Mouse (Mus musculus): ENCODE results near the gene Sergef. TPM values are rescaled to one million over a fixed set of nuclear protein-coding genes. Genes with fewer than 3 reads are reported as not detected.

Sergef gene
- total RNA-seq, 2 experiments from 2014 or later: 21.9 to 22.1 TPM

DNA sequence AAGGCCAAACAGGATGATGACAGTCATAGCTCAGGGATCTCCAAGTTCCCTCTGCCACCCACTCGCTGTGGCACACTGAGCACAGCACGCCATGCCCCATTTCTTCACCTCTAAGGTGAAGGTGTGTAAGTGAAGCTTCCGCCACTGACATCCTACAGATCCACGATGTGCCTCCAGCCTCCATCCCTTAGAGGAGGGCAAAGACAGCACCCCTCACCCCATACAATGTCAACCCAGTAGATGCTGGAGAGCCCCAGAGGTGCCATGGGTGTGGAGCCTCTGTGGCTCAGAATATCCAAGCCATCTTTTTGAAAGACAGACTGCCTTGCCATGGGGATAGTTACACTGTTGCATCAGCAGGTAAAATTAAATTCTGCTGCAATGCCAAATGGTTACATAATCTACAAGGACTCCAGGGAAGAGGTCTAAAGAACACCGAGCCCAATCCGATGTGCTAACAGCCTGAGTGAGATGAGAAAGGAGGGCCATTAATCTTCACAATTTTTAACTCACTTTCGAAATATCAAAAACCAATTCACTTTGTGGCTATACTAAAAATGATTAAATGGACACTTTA, 23.1 kb downstream of the Sergef start:
- DNase-seq: no peak

DNA sequence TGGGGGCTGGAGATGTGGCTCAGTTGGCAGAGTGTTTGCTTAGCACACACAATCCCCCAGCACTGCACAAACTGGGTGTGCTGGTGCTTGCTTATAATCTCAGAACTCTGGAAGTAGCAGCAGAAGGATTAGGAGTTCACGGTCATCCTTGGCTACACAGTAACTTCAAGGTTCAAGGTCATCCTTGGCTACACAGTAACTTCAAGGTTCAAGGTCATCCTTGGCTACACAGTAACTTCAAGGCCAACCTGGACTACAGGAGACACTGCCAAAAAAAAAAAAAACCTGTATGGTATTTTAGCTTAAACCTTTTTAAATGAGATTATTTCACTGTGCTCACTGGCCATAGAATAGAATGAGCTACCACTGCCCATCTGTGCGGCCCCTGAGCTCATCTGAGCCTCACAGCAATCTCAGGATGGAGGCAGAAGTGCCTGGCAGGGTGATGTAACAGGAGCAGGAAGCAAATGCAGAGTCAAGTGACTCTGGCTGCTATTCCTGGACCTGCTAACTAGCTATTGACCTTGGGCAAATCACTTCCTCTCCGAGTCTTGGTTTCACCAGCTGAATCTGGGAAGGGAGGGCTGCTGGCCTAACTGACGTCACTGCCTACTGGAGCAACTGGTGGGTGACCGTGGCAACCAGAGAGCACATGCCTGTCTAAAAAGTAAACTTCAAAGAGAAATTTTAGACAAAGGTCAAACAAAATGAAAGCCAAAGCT, 24.2 kb downstream of the Sergef start:
- DNase-seq: peak; percentile 80 to 86

DNA sequence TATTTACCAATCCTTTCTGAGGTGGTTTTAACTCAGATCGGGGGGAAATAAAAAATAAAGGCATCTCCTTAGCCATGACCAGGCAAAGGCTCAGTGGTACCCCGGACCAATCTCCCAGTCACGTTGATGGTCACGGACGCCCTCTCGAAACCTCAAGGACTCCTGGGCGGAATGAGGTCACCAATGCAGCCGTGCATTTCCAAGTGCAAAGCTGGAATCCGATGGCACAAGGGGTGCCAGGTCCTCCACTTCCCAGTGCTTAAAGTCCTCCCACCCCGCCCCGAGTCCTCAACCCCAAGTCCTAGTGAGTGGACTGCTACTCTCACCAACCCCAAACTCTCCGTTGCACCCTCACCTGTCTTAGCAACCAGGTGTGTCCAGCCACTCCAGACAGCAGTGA, 25.3 kb downstream of the Sergef start:
- peak; percentile 63 to 64 for DNase-seq

DNA sequence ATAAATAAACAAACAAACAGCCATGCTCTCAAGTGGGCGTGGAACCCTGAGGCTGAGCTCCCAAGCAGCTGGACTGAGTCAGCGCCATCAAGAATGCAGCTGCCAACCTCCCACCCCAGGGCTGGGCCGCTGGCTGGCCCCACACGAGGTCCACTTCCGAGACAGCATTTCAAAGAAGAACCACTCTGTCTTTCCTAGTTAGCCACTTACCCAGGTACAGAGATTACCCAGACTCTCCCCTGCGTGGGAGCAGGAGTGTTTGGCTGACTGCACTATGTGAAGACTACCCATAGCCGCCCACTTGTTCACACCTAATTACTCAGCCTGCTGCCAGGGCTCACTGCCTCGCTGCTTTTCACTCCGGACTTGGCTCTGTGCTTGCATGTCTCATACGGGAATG, 26.5 kb downstream of the Sergef start:
- peak; percentile 48 to 55 for DNase-seq

DNA sequence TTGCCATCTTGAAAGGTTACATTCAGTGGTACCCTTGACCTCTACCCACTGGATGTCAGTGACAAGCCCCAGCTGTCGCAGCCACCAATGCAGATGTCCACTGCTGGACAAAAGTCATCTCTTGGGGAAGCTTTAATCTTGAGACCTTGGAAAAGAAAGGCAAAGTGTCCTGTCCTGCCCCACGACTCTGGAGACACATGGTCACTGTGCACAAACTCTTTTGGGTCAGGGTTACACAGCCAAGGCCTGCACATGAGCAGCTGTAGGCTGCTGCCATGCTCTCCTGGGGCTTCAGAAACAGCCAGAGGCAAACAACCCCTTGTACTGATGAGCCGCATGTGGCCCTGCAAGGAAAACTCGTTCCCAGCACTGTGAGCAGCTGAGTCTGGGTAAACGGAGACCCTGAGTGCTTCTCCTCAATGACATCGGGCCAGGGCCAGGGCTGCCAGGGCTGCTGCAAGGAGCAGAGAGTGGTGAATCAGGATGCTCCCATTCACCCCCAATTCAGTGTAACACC, 27.1 kb downstream of the Sergef start:
- DNase-seq: peak; percentile 46 to 53

DNA sequence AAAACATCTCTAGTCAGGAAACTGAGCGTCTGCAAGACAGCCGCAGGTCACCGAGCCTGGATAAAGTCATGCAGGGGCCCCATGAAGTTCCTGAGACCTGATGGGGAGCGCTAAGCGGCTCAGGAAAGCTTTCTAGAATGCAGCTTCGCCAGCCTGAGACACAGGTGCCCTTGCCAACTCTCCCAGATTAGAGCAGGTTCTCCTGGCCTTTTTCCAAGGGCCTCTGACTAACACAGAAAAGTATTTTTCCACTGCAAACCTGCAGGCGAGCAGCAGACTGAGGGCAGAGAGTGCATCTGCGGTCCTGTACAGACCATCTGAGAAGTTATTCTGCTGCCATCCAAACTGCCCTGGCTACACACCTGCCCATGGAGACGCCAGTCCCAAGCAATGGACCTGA, 27.6 kb downstream of the Sergef start:
- DNase-seq: peak; percentile 60 to 78

DNA sequence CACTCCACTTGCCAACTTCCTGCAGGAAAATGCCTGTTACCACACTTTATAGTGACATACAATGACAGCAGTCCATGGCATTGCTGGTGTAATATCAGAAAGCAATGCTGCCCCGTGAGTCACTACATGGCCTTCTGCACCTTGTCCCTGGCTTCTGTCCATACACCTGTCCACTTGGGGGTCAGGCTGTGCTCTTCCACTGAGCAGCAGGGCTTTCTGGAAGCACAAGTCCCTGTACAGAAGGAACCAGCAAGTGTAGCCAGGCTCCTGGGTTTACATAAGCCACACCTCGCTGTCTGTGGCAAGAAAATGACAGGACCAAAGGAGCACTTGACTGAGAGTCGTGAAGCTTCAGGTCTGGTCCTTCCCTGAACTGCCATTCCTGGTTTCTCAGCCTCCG, 30.3 kb downstream of the Sergef start:
- DNase-seq: no peak

DNA sequence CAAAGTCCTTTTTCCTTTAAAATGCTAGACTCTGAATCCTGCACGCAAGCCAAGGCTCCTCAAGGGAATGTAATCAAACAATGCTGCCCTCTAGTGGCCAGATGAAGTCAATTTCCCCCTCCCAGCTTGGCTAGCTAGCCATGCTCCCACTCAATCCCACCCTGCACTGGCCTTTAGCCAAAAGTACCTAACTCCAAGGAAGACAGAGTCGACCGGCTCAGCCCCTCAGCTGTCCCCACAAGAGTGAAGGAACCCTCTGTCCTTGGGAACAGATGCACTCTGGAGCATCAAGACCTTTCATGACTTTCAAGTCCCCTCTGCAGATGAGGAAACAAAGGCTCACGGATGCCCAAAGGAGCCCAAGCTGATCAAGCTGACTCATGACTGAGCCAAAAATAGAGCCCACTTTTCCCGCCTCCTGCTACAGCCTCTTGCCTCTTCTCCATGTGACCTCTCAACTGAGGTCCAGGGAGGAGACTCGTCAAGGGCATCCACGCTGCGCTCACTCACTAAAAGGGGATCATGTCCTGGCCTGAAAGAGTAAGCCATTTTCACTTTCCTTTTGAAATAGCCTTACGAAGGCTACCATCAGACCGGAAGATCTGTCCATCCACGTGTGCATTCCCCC, 32.1 kb downstream of the Sergef start:
- DNase-seq: peak; percentile 45 to 66

DNA sequence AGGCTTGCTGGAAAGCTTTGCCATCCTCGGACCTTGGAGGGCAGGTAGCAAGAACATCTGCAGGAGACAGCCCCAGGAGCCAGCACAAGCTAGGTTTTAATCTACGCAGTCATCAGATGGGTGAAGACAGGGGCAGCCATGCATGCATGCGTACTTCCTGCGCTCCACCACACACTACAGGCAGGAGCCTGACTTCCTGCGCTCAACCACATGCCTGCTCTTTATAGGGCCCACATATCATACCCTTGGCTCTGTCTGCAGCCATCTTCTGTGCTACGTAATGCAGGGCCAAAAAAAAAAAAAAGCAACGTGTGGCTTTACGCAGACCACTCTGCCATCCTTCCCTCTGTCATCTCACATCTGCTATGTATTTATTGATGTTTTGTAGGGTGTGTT, 32.6 kb downstream of the Sergef start:
- DNase-seq: no peak

DNA sequence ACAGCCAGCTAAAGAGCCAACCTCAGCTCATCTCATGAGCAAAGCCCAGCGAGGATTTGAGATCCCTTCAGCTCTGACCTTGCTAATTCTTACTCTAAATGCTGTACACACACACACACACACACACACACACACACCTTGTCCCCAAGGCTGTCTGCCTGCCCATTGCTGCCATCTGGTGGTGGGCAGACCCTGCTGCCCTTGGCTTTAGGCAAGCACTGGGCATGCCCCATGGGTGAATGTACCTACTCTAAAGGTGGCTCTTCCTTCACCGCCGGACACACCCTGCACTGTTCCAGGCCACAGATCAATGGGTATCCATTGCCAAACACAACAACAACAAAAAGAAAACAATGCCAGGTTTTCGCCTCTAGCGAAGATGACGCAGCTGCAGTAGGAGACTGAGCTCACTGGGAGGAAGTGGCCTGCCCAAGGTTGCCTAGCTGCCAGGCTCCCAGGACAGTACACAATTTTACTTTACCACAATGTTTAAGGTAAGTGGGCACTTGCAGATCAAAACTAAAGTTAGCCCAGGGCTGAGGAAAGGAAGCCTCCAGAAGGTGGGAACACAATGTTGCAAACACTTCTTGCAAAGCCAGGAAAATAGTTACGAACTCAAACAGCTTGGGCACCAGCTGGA, 33.1 kb downstream of the Sergef start:
- DNase-seq: peak; percentile 80 to 87

DNA sequence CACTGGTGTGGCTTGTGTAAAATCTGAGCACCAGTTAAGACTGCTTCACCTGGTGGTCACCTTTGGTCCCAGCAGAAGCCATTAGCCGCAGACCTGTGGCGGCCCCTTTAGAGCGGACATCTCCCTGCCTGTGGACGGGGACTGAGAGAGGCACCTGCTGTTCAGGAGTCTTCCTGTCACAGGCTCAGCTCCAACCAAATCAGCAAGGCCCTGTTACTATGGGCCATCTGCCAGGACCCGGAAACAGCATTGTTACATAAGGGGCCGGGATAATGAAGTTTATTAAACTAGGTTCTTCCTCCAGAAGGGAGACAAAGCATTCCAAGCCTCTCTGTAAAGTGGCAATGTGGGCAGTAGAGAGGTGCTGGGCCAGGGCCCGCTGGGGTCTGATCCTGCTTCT, 36.6 kb downstream of the Sergef start:
- peak; percentile 28 to 37 for DNase-seq

DNA sequence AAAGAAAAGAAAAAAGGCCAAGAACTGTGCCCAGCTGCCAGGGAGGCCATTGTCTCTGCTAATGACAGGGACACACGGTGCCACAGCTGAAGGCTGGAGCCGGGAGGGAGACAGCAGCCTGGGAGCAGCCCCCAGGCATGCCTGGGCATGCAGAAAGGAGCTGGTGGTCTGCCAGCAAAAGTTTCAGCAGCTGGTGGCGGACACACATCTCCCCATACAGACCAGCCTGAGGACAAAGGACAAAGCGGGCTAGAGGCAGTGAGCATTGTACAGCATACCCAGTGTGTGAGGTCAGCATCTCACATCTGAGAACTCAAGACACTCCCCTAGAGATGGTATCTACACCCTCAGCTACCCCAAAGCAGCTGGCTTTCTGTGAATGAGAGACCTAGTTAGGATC, 37.5 kb downstream of the Sergef start:
- DNase-seq: no peak

DNA sequence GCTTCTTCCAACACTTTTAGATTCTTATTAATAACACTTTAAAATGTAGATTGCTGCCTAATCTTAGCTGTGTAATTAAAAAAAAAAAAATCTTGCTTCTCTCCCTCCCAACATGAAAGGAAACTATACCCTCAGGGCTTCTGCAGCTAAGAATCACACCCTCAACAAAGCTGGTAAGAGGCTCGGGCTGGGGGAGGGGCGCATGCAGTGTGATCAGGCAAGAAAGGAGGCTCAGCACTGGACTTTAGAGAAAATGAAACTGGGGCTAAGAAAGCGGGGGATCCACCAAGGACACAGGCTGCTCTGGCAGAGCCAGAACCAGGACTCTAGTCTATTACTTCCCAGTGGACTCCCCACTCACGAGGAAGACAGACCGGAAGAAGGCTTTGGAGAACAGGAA, 38.5 kb downstream of the Sergef start:
- no peak for DNase-seq

DNA sequence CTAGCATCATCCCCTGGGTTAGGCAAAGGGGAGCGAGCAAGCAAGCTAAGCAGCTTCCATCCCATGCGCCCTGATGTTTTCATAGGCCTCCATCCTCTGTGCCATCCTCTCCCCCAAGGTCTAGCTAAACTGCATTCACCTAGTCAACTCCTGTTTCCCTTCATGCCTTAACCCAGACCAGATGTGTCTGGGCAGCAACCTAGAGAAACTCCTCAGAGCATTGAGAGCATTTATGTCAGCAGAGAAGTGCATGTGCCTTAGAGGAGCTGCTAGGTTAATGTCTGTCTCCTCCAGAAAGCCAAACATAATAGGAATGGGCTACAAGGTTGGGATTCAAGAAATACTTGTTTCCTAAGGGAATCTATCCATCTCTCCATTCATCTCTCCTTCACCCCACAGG, 42.6 kb downstream of the Sergef start:
- DNase-seq: no peak

DNA sequence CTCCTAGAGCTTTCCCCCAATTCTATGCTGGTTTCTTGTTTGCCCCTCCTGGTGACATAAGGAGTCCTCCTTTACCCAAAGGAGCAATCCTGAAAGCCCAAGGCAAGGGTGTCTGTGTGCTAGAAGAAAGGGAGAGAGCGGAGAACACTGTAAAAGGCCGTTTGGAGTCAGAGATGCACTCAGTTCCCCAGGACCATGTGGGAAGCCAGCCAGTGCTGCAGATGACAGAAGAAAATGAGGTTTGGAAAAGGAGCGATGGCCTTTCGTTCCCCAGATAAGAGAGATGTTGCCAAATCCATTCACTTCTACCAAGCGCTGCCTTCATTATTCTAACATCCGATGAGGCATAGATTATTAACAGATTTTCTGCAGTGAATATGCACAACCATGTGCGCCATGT, 48.1 kb downstream of the Sergef start:
- DNase-seq: no peak

DNA sequence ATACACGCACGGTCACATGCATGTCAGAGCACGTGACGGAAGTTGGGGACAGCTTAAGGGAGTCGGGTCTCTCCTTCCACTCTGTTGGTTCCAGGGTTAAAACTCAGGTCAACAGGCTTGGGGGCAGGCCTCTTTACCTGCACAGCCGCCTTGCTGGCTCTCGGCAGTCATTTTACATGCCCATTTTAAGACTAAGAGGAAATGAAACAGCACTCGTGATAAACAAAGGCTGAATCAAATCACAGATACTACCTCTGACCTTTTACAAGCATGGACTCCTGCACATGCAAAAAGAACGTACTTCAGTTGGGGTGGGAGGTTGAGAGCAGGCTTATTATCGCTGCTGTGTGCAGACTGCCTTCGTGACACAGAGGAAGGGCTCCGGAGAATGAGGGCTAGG, 50.4 kb downstream of the Sergef start:
- DNase-seq: no peak

DNA sequence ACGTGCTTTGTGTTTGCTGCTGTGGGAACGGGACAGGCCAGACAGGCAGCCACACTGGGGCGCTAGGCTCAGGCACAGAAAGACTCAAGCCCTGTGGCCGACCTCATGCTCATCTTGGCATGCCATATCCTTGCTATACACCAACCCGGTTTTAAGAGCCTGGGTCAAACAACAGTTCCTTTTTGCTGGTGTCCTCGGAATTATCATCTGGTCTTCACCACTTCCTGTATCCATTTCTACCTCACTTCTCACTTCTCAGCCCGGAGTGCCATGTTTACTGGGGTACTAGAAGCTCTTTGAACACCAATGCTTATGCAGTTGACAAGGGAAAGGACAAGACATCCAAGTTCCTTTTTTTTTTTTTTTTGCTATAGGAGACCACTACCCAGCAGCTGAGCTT, 51.6 kb downstream of the Sergef start:
- no peak for DNase-seq

DNA sequence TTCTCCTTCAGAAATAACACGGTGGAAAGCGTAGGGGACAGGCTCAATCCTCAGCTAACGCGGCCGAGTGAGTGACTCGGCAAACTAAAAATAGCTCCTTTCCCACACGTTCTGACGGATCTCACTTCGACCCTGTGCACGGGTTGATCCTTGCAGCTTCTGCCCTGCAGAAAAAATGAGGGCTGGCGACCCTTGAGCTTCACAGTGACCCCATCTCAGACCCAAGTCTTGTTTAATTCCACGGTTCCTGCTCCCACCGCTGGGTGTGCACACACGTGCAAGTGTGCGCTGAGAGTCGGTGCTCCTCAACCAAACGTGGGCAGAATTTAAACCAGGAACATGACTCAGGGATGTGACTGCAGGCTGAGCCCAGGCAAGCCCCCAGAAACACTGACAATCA, 52.1 kb downstream of the Sergef start:
- DNase-seq: no peak

DNA sequence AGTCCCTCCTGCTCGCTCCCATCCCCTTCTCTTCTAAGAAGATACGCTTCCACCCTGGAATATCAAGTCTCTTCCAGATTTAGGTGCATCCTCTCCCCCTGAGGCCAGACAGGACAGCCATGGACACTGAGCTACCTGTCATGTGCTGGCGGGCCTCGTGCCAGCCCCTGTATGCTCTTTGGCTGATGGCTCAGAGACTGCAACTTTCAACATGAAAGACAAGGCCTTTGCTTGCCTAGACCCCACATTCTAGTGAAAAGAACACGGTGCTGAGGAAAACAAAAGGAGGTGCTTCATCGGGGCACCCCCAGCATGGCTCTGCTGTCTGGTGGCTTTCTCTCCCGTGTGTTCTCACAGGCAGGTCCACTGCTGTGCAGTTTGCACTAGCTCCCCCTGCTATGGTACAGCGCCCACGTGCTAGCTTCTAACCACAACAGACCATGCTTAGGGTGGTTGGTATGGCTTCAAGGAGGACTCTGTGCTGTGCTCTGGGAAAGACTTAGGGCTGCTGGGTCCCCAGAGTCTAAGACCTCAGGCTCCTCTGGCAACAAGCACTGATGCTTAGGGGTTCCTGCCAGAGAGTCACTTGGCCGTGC, 52.9 kb downstream of the Sergef start:
- DNase-seq: no peak

DNA sequence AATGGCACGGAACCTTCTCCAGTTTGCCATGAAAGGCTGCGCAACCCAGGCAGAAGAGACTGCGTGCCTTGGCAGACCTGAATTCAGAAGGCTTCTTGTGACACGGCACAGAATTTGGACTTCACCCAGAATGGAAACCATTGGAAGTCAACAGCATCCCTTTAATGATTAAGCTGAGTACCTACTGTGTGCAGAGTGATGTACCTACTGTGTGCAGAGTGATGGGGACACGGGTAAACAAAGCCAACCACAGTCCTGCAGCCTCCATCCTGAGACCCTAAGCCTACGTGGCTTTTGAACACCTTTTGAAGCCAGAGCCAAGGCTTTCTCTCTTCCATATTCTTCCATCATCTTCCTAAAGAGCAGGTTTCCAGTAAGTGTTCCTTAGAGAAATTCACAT, 56.9 kb downstream of the Sergef start:
- DNase-seq: no peak

DNA sequence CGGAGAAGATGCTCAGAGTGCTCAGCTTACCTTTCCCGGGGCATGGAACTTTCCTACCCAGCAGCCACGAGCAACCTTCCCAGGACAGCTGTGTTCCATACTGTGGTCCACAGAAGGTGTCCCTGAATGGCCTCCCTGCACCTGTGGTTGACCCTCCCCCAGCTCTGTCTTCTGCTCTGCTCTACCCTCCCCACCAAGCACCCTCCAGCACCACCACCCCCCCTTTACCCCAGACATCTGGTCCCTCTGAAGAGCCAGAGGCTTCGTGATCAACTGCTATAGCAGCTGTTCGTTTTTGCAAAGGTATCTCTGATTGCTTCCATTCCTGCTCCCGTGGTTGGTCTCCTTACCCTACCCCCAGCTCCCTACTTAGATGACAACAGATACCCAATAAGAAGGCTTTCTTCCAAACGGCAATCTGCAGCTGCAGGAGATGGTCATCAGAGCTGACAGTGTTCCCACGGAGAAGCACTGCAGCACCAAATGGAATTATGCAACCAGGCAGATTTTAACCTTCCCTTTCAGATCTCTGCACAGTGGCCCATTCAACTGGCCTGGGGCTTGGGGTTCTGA, 58.2 kb downstream of the Sergef start:
- DNase-seq: no peak

DNA sequence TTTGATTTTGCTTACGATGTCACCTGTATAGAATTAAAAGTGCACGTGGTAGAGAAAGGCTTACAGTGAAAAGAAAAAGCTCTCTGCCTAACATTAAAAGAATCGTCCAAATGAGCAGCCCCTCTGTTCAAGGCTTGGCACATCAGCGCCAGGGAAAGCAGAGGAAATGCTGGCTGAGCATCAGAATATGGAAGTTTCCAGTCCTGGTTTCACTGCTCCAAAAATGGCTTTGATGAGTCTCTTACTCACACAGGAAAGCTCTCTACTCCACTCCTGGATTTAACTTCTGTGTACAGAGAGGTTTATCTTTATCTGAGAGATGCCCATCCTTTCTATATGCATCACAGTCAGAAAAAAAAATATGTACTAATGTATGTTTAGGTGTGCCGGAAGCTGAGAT, 61.5 kb downstream of the Sergef start:
- no peak for DNase-seq
